Mouse (Mus musculus) frontal cortex, postnatal 10 days (tissue): Measurements from ENCODE around the gene Cuzd1.

ENCODE experiments used
- DNase-seq, 2 experiments: peaks; one replicate each; pipeline ENCODE4 v3.0.0; 2022; ENCODE audit warnings: low spot score in 2 of 2, mixed read lengths in 1 of 2

Gene Cuzd1

GRCm38 (mm10) chr7:131322192-131322591 lies at the start of gene Cuzd1:
Cuzd1 (minus strand) TSS chr7:131322292.
- DNase-seq = no peak

GRCm38 (mm10) chr7:131371470-131371860 lies 49.4 kb upstream of the Cuzd1 start:
- no peak for DNase-seq

DNA sequence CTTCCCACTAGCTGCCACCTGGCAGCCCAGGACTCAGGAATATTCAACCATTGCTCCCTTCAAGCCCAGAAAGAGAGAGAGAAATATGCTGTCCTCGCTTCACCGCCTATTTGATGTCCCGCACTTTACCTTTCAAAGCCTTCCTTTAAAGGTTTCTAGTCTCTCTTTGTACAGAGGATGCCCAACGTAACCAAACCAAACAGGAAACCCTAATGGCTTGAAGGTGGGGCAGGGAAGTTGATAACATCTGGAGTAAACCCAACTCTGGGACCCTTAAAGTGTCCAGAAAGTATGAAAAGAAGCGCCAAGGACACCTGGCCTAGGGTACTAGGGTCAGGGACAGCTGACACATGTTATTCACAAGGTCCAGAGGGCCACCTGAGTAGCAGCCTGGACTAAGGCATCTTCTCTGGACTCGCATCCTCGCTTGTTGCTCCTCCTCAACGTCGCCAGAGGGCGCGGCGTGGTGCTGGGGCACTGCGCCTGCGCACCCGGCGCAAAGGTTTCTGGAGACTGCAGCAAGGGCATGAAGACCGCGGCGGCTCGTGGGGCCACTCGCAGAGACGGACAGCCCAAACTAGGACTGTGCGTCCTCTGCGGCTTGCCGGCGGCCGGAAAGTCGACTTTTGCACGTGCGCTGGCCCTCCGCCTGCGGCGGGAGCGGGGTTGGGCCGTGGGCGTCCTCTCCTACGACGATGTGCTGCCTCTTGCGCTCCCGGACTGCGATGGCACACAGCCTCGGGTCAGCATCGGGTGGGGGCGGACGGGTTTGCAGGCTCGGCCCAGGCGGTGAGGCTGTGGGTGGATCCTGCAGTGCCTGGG lies 48.8 kb upstream of the Cuzd1 start, which contains the start of gene Pstk:
Pstk (plus strand) TSS at position 494 of the 822 bp plus-strand sequence.
- peak; percentile 75 to 86 for DNase-seq

DNA sequence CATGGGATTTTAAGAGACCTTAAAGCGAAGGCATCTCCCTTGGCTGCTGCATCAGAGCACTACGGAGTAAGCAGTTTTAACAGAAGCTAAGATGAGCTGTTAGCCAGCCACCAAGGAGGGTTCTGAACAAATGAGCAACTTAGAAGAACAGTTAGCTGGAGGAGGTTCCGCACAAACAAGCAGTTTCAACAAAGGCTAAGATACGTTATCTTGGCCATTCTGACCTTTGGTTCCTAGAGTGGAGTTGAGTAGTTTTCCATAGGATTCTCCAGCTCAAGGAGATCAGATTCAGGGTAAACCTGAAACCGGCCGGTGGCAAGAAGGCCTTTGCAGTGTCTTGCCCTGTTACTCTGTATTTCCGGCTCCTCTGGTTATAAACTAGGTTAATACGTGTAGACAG lies 42.0 kb upstream of the Cuzd1 start:
- no peak for DNase-seq

DNA sequence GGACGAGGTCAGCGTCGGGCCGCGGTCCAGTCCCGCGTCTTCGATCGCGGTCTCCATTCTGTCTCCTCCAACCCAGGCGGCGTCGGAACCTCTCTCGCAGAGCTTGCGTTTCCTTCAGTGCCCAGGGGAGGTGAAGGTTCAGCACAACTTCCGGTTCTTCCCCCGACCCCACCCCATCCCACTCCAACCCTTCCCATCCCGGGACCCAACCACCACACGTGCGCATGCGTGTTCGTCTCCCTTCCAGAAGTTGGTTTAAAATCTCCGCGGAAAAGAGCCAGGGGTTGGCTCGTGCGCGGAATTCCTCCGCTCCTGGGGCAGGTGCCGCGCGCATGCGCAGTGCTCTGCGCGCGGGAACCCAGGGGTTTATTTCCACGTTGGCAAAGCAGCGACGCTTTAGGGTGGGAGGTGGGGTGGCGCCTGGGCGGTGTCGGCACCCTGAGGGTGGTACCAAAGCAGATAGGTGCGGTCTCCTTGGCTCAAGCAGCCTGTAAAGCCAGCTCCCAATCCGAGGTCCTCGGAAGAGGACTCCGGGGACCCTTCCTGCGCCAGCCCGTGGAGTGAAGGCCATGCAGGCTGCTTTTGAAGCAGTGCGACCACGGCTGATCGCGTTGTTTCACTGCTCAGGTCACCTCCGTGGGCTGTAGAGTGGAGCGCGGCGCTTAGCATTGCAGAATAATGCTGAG lies 40.7 kb upstream of the Cuzd1 start, which contains the start of gene 2310057M21Rik:
2310057M21Rik (minus strand) TSS at position 145 of the 686 bp plus-strand sequence.
- peak; percentile 92 to 93 for DNase-seq

DNA sequence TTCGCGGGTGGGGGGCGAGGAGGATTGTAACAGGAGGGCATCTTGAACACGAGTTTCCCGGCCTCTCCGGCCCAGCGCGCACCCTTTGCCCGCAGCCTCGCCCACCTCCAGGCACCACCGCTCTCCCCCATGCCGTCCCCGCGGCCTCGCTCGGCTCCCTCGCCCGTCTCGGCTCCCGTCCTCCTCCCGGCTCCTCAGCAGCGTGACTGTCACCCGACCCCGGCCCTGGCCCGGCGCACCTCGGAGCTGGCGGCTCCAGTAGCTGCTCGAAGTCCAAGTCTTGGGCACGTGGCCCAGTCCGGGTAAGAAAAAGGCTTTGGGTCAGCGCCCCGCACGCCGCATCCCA lies 40.1 kb upstream of the Cuzd1 start:
- no peak for DNase-seq

- no peak for DNase-seq
These were observed 34.0 kb upstream of the Cuzd1 start for GRCm38 (mm10) chr7:131356105-131356504.

DNA sequence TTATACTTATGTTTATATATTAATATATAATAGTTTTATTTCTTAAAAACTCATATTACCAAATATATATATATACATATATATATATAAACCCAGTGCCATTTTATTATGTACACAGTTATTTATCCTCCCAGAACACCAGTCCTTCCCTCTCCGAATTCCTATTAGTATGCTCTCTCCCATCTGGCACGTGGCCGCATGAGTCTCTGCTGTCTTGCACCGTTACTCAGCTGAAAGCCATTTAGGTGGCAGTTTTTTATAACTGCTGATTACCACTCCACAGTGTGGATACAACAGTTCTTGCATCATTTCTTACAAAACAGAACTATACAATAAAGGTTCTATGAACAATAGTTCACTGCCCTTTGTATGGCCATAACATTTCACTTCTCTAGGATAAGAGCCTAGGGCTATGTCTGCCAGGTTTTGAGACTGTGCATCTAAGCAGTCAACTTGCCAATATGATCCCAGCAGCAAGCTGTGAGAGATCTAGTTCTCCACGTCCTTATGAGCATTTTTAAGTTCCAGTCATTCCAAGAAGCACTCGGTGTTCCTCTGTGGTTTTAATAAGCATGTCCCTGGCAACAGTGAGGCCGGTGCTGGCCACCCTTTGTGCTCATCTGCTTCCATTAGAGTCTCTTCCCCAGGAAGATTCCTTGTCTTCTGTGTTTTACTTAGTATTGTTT lies 23.9 kb upstream of the Cuzd1 start:
- no peak for DNase-seq

DNA sequence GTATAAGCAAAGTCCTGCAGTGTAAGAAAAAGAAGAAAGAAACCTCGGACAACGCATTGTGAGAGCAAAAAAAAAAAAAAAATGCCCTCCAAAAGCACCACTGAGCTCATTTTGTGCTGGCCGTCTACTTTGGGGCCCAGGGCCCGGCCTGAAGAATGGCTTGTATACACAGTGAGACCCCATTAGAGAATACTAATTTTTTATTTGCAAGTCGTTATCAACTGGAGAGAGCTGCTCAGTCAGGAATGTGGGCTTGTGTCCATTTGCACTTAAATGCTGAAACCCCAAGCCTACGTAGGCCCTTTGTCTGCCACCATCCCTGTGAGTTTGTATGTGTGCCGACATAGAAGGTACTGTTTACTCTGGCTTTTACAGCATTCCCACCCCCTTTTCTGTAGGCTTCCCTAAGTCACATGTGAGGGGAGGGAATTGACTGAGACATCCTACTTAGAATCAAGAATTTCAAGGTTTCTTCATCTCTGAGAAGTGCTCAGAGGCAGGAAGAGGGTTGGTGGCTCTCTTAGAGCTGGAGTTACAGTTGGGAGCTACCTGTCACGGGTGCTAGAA lies 15.5 kb upstream of the Cuzd1 start:
- no peak for DNase-seq

DNA sequence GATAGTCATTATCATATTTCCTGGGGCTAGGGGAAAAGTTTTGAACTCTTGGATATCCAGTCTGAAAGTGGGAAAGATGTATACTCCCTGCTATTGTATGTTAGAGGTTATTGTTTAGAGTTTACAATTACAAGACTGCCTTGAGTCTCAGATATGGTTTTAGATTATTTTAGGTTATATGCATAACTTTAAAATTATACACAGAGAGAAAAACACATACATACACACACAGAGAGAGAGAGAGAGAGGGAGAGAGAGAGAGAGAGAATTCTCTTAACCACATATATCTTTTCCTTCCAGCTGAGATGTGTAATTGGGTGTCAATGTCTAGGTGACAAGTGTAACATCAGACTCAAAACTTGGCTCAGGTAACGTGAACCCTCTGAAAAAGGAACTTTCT lies 11.5 kb upstream of the Cuzd1 start, which contains the start of gene Fam24a:
Fam24a (plus strand) TSS at position 301 of the 400 bp plus-strand sequence.
- no peak for DNase-seq

GRCm38 (mm10) chr7:131331688-131332087 lies 9.6 kb upstream of the Cuzd1 start:
- no peak for DNase-seq

DNA sequence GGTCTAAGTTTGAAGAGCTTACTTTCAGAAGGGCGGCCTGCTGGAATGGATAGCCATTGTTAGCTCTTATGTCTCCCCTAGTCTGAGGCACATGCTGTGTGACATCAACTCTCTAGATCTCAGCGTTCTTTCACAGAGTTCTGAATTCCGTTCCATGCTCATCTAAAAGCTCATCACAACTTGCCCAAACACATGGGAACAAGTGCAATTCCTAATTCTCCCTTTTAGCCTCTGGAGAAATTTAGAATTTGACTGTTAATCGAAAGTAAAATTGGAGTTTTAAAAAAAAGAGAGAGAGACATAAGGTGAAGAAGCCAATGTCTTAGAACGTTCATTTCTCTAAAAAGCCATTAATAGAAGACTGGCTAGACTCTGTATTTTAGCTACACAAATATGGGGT lies 7.3 kb upstream of the Cuzd1 start, which contains the start of gene Fam24b:
Fam24b (minus strand) TSS at position 101 of the 400 bp plus-strand sequence.
- DNase-seq = no peak

DNA sequence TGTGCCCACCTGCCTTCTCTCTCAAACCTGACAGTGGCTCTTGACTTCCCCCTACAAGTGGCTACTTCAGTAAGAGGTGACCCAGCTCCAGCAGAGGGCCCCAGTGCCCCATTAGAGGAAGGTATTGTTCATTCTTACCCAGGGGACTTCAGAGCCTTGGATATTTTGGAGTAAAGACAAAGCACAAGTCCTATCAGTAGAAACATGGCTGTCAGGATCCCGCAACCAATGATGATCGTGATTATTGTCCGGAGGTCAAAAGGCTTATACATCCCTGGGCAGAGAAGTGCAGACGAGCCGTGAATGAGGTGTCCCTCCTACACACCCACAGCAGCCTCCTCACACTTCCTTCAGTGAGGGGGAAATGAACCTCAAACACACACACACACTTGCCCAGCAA lies 5.0 kb upstream of the Cuzd1 start:
- no peak for DNase-seq

DNA sequence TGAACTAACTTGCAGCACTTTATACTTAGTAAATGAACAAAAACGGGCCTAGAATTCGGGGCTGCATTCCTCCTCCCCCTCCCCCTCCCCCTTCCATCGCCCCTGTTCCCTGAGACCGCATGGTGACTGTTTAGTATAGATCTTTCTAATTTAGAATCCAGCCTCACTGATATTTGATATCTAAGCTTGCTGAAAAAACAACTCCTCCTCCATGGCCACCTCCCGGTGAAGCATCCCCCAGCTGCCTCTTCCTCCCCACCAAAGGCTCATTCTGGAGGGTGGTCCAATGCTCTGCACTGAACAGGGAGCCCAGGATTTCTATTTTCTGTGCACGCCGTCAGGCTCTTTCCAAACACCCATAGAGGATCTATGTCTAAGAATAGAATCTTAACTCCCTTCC lies 3.8 kb downstream of the Cuzd1 start:
- DNase-seq = no peak

DNA sequence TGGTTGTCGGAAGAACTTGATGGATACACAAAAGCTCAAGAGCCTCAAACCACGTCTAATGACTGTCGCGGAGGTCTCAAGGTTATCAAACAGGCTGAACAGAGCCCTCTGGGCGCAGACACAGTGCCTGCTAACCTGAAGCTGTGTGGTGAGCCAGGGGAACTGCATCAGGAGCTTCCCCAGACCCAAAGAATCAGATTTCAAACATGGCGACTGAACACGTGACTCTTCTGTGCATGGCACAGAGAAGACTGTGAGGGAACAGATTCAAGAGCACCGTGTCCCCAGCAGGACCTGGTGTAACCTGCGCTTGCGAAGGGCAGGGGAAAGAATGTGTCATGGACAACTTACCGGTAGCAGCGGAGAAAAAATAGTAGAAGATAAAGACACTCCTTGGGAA lies 4.5 kb downstream of the Cuzd1 start:
- DNase-seq = no peak

DNA sequence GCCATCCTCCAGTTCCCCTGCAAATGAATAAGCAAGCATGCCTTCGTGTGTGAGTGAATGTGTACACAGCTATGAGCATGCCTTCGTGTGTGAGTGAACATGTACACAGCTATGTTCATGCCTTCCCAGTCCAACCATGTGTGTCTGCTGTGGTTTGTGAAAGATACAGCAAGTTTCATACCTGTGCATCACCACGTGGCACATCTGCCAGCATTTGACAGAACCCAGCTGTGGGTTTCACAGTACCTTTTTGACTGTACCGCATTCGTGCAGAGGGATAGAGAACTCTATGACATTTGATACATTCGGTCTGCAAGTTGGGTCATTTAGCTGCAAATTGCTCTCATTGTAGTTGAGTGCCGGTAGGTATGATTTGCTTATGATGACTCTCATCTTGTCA lies 7.6 kb downstream of the Cuzd1 start:
- no peak for DNase-seq

GRCm38 (mm10) chr7:131306733-131307132 lies 15.4 kb downstream of the Cuzd1 start:
- DNase-seq = no peak

- DNase-seq = no peak
These were observed 18.8 kb downstream of the Cuzd1 start for GRCm38 (mm10) chr7:131303340-131303739.

DNA sequence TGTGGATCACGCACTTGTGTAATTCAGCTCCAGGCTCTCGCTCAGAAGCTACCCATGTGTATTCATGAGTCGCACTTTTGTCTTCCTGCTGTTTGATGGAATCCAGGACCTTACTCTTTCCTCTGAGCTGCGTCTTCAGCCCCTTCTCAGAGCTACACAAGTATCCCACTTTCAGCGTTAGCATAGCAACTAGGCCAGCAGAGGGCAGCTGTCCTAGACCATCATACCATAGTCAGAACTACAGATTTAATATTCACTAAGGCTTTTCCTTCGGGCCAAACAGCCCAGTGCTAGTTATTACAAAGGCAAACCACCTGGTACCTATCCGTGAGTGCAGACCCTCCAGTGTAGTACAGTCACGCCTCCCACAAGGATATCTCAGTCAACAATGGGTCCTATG lies 24.9 kb downstream of the Cuzd1 start:
- DNase-seq = no peak

GRCm38 (mm10) chr7:131265851-131266250 lies 56.2 kb downstream of the Cuzd1 start:
- no peak for DNase-seq

DNA sequence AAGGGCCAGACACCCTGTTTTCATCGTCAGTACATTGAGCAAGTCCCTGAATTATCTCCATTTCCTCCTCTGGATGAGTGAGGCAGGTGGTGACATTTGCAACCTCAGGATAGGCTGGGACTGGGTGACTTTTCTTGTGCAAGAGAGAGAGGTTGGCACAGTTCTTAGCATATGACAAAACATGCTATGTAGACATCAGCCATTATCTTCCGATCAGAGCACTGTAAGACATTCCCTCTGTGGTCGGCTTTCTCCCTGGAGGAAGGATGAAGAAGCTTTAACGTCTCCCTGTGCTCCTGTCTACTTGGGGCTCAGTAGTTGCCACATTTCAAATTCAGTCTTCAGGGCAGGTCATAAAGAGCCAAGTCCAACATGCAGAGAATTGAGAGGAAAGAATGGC lies 57.8 kb downstream of the Cuzd1 start:
- no peak for DNase-seq

DNA sequence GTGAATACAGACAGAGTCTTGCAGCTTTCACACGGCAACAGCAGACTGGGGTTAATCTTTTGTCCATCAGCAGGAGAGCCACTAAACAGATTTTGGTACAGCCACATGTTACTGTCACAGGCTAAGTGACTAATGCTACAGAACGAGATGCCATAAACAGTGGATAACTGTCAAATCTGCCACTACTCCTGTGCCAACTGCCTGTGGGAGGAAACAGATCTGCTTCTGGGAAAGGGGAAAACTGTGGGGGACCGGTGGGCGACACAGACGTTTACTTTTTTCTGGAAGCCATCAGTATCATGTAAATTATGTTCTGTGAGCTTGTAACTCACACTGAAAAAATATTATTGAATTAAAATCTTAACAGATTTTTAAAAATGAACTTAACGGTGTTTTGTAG lies 61.1 kb downstream of the Cuzd1 start:
- peak in 1 of 2 experiments; percentile 10 for DNase-seq
